Mouse (Mus musculus) embryo, embryonic 10.5 days (tissue): ENCODE data around the gene Elmod2.

Experiments
- DNase-seq: peaks from one replicate; pipeline ENCODE4 v3.0.0-alpha.2; 2015; ENCODE audit warnings: low spot score

Gene Elmod2

GRCm38 (mm10) chr8:83274470-83274869 lies 57.8 kb downstream of the Elmod2 start:
- peak; percentile 37 for DNase-seq

- no peak for DNase-seq
These were observed 59.8 kb downstream of the Elmod2 start for GRCm38 (mm10) chr8:83272464-83272863.

GRCm38 (mm10) chr8:83271172-83271571 lies 61.1 kb downstream of the Elmod2 start:
- DNase-seq = no peak
